Mouse (Mus musculus) adrenal gland, postnatal 10 days (tissue): ENCODE data around the gene Ptprt. TPM values are rescaled to one million over a fixed set of nuclear protein-coding genes. Genes with fewer than 3 reads are reported as not detected.
A peak's percentile ranks its signal among the peaks of the same experiment; 100 is the strongest.
"Not testable (repeated sequence)": the region's sequence is repeated elsewhere in the genome, so short reads cannot be mapped to it uniquely, and the experiment has no call there.

Experiments used
- DNase-seq: peaks from one replicate; pipeline ENCODE4 v3.0.0; 2021; ENCODE audit warnings: mixed read lengths
- total RNA-seq, 2 experiments: library from RNA; stranded (reverse); gene quantifications; 2 replicates each; pipeline ENCODE4 v1.2.3; 2021

Ptprt gene
- total RNA-seq, 2 experiments from 2014 or later, result 0.99 to 1.4 TPM

DNA sequence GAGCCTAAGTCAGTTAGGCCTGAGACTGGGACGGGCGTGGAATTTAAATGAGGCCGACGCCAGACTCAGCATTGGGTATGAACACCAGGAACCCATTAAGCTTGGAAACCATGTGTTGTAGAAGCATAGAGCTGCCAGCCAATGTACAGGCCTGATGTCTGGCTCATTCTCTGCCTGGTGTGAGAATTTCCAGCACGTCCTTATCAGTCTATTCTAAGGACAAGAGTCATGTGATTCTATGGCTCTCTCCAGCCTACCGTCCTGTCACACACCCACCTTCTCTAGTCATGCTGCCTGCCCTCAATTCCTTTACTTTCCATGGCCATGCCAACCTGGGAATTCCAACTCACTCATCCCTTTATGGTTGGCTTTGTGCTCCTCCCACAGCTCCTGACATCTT is 450.4 kb downstream of the Ptprt start:
- no peak for DNase-seq

DNA sequence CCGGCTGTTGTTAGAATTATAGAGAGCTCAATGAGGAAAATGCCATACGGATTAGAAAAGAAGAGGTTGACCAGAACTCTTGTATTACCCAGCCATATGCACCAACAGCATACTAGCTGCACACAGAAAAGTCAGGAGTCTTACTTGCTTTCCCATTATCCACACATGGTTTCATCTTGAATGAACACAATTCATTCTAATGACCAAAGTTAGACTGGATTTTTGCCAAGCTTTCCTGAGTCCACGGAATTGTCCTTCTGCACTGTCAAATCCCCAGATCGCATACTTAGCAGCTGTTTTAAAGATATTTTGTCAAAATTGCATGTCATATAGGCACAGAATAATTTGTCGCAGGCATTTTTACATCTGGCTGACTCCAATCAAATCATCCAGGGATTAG is 463.6 kb downstream of the Ptprt start:
- DNase-seq, result no peak

DNA sequence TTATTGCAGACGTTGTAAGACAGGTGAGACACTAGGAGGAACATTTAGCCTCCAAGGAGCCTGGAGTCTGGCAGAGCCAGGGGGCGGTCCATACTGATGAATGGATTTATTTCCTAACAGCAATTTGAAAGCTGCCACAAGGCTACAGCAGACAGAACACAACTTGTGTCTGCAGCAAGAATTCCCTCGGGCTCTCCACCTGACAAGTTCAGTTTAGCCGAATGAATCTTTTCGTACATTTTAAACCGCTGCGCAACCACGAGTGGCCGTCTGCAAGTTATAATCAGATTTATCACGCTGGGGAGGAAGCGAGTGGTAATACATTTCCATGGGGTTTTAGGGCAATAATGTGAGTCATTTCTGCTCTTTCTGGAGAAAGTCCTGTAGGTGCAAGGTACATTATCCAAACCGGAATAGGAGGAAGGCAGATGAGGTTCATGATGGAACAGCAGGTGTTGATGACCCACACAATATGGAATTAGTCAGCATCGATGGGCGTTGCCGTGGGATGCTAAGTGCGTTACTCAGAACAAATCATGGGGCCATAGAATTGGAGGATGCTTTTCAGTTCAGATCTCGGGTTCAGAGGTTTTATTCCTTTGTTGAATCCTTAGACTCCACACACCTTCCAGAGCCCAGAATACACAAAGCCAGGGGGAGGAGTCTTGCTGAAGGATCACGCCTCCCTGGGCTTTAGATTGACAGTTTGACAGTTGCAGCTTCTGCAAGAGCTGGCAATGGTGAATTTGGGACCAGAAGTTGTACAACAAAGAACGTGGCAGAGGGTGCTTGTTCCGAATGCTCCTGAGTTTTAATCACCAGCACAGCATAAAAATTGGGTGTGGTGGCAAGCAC is 478.1 kb downstream of the Ptprt start:
- no peak for DNase-seq

DNA sequence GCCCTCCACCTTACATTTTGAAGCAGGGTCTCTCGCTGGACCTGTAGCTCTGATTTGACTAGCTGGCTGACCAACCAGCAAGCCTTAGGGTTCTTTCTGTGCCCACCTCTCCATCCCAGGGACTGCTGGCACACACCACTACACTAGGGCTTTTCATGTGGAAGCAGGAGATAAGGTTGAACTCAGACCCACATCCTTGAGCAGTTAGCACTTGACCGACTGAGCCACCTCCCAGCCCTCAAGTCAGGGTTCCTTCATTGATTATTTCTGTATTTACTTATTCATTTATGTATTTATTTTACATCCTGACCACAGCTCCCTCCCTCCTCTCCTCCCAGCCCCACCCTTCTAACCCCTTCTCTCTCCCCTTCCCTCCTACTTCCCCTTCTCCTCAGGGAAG is 479.1 kb downstream of the Ptprt start:
- no peak for DNase-seq

DNA sequence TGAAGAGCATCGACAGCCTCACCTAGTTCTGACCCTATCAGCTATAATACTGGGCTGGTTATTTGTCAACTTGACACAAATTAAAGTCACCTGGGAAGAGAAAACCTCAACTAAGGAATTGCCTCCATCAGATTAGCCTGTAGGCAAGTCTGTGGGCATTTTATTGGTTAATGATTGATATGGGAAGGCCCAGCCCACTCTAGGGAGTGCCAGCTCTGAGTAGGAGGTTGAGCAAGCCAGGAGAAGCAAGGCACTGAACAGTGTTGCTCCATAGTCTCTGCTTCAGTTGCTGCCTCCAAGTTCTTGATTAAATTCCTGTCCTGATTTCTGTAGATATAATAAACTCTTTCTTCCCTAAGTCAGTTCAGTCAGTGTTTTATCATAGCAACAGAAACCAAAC is 488.4 kb downstream of the Ptprt start:
- no peak for DNase-seq

DNA sequence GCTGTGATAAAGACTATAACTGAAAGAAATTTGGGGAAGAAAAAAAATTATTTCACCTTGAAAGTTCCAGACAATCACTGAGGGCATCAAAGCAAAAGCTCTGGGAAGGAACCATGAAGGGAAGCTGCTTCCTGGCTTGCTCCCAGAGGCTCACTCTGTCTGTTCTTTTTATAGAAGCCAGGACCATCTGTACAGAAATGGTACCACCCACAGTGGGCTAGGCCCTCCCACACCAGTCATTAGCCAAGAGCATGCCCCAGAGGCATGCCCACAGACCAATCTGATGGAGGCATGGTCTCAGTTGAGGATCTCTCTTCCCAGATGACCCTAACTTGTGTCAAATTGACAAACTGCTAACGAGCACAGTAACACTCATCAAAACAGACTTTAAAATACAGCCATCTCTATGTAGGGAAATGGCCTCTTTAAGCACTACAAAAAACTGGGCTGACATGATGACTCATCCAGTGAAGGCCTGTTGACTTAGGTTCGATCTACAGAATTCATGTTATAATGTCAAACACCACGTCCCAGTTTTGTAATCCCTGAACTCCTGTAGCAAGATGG is 519.0 kb downstream of the Ptprt start:
- no peak for DNase-seq

DNA sequence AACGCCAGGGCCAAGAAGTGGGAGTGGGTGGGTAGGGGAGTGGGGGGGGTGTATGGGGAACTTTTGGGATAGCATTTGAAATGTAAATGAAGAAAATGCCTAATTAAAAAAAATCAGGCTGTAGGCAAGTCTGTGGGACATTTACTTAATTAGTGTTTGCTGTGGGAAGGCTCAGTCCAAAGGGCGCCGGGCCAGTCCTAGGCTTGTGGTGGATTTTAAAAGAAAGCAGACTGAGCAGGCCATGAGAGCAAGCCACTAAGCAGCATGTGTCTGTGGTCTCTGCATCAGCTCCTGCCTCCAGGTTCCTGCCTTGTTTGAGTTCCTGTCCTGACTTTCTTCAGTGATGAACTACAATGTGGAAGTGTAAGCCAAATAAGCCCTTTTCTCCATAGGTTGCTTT is 524.8 kb downstream of the Ptprt start:
- DNase-seq, result not testable (repeated sequence)

DNA sequence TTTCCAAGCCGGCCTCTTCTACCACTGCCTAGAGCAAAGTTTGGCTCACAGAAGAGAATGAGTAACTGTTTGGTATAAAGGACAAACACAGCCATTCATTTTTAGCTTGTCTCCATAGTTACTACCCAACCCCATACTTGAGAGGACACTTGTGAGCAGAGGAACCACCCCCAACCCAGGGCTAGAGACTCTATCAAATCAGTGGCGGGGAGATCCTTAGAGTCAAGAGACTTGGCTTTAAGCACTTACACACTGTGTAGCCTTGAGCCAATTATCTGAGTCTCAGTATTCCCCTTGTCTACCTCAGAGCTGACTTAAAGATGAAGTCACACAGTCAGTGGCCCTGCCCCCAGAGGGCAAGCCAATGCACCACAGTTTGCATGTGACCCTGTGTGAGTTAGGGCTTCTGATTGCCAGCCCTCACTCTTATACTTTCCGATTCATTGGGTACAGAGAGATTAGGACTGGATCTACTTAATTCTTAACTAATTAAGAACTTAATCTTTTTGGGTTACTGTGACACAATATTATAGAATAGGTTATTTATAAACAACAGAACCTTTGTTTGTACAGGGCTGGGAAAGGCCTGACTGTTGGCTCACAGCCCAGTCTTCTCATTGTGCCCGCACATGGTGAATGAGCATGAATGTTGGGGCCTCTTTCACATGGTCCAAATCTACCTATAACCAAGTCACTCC is 529.2 kb downstream of the Ptprt start:
- no peak for DNase-seq

DNA sequence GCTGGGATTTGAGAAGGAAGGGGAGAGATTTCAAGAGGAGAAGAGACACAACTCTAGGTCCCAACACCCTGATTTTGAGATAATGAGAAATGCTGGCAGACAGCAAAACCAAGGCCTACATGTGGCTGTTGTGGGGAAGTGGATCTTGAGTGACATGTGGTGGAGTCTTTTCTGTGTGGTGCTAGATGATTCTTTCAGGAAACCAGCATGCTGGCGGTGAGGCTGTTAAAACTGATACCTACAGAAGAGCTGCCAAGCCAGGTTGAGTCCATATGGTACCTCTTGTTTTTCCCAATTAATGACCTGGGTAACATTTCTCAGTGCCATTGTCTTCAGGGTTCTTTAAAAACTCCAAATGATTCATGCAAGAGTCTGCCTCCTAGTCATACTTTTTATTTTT is 531.1 kb downstream of the Ptprt start:
- DNase-seq, result no peak

DNA sequence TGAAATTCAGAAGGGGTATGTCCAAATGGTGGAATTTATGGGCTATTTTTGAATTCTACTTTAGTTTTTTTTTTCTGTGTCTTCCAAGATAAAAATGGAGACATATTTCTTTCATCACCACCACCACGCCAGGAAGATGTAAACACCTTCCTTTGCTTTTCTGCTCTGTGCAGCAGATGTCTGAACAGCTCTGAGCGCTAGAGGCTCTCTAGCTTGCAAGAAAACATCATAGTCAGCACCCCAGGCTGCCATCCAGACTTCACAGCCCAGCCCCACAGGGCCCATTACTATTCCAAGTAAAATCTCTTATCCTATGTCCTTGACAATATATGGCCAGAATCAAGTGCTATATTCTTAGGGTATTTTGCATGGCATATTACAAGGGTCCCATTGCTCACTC is 542.9 kb downstream of the Ptprt start:
- no peak for DNase-seq

DNA sequence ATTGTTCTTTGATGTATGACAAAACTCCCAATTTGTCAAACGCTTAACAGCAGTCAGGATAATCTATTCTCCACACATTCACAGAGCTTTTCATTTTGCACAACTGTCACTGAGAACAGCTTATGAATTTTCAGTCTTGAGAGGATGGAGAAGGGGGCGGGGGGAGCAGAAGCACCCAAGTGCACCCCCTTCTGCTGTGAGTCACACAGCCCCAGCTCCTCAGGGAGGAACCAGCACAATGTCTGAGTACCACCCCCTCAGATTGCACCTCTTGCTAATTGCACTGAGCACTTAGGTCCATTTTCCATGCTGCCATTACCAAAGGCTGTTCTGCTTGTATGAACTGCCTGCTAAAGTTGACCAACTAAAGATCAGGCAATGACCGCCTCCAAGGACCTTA is 578.6 kb downstream of the Ptprt start:
- DNase-seq, result no peak

DNA sequence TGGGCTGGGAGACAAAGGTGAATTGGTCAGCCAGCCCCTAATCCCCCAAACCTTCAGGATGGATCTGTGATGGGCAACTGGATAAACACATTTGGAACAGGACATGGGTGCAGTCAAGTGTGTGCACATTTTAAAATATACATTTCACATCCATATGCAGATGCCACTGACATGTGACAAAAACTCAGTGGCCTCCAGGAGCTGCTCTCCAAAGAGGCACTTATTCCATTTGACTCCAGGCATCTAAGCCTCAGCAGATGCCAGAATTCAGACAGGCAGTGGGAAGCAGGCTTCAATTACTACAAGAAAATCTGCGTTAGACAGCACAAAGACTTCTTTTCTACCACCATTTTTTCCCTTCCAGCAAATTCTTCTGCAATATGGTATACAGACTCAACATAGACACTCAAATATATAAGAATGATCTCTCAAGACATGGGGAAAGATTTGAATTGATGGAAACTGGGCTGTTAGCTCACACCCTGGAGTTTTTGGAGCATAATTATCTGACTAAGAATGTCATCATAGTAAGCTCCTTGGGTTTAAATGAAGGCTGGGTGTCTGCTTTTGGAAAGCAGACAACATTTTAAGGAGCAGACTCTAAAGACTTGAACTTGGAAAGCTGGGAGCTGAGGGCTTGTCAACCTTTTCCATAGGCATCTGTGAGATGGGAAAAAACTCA is 580.1 kb downstream of the Ptprt start:
- DNase-seq, result no peak

DNA sequence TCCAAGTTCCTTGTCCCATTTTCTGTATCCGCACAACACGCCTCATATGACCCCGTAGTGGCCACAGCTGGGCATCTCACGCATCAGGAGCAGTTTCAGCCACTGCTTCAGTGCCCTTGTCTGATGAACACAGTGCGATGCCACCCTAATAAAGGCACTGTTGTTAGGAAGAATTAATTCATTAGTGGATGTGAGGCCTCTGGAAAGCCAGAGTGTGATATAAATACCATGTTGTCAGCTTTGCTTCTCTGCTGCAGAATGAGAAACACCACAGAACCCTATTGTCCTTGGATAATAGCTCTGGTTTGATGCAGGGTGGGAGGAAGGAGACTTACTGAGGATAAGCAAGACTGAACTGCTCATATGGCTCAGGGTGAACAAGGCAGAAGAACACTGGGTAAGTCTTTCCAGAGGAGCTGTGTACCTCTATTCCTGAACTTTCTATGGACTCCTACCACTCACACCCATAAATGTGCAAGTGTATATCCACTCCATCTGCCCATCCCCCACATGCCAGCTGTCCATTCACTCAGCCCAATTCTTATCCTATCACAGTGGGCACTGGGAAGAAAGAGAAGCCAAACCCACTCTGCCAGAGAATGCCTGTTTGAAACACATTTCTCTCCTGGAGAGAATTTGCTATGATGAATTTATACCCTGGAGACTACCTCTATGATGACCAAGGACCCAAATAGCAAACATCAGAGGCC is 582.2 kb downstream of the Ptprt start:
- DNase-seq, result no peak

DNA sequence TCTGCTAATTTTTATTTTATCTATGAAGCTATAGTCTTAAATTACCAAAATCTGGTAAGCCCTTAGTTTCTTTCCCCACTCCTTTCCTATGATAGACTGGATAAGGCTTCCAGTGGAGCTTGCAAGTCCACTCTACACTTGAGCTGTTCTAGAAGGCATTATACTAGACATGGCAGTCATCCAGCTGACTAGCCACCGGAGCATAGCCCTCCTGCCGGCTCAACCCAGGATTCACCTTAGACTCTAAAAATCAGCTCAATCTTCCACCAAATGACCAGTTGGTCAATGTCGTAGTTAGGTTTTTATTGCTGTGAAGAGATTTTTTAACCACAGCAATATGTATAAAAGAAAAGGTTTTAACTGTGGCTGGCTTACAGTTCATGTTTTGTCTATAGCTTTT is 608.1 kb downstream of the Ptprt start:
- no peak for DNase-seq

DNA sequence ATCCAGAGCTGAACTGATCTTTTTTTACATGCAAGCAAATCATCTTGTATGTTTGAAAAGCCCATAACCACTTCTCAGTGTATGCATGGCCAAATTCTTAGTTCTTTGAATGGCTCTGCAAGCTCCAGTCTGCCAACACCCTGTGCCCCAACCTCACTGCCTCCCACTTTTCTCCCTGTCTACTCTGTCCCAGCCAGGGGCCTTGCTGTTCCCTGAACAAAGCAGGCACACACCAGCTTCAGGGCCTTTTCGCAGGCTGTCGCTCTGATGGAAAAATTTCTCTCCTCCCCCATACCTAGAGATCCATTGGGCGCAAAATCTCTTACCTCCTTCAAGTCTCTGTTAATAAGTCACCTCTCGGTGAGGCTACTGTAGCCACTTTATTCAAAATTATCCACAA is 610.7 kb downstream of the Ptprt start:
- DNase-seq, result no peak

DNA sequence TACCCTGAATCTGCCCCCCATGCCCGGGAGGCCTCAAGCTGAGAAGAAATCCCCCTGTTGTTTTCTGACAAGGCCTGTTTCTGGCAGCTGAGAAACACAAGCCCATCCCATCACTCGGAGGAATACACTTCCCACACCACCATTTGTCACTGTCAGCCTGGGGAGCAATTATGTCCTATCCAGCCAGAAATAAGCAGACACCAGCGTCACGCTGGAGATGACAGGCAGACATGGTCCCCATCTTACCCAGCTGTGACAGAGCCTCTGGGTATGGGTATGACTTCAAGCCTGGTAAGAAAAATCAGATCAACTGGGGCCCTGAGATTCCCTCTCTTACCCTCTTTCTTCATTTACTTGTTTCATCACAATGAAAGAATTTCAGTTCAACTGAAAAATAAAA is 625.3 kb downstream of the Ptprt start:
- no peak for DNase-seq

DNA sequence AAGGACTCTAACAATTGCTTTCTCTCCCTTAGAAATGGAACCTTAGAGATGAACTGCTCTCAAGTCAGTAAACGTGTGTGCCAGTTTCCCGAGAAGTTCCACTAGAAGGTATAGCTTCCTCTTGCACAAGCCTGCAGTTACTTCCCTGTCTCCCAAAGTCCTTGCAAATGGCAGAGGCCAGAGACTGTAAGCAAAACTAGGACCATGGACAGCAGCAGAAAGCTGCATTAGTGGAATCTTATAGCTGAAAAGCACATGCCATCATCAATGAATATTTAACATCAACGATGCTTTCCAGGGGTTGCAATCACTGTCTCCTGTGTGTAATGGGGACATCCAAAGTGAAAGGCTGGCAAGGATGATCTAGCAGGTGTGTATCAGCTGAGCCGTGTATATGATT is 629.3 kb downstream of the Ptprt start:
- DNase-seq, result peak; percentile 22

DNA sequence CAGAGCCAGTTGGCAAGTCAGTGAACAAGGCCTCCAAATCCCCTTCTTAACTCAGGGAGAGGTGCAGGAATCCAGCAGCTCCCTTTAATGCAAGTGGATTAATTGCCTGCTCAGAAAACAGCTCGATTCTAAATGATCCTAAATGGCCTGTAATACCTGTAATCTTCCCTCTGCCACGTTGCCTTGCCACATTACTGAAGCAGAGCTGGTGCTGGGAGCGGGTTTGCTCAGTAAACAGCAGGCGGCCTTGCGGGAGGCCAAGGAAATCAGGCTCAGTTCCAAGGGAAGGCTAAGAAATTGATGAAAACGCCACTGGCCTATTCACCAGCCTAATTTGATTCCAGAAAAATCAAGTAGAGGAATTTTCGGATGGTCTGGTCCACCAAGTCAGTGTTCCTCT is 659.9 kb downstream of the Ptprt start:
- DNase-seq, result no peak

DNA sequence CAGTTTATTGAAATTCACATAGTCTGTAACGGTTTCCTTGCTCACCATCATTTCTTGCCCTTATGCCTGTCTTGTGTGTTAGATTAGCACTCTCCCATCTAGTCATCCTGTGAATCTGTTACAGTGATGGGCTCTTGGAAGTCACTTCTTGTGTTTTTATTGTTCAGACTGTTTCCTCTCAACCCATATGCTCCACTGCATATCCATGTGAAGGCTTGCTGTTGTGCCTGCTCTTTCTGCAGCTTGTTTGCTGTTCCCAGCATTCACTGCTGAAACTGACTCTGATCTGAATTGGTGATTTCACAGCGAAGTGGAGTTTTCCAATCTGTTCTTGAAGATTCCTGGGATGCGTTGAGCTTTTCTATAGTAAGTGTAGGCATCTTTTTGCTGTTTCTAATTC is 678.6 kb downstream of the Ptprt start:
- DNase-seq, result no peak

DNA sequence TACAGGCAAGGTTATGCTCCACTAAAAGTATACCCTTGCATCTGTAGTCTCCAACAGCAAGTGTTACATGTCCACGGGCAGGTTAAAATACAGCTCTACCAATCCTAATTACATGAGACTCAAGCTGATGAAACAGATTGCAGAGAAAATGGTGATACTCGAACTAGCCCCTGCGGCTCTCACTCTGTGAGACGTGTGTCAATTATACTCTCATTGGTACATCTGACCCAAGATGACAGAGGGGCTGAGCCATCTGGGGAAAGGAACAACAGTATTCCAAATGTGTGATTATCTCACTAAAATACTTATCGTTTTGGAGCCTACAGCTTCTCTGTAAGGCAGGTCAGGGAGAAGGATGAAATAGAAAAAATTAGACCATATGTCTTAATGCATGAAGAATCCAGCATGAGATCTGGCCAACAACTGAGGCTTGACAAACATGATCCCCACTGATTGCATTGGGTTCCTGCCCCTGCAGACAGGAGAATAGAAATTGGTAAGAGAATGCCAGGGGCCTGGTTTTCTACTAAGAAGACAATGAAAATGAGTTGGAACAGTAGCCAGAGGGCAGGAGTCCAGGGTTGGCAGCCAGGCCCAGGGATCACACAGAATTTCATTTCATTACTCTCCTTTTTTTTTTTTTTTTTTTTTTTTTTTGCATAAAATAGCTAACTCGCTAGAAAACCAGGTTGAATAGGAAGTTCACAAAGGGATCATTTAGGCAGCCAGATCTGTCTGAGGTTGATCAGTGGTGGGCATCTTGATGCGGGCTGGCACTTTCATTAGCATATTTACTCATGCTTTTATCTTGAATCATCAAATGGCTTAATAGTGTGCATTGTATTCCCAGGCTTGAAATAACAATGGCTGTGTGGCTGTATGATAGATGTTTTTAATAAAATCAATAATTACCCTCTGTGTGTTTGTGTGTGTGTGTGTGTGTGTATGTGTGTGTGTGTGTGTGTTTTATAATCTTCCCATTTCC is 699.5 kb downstream of the Ptprt start:
- no peak for DNase-seq

DNA sequence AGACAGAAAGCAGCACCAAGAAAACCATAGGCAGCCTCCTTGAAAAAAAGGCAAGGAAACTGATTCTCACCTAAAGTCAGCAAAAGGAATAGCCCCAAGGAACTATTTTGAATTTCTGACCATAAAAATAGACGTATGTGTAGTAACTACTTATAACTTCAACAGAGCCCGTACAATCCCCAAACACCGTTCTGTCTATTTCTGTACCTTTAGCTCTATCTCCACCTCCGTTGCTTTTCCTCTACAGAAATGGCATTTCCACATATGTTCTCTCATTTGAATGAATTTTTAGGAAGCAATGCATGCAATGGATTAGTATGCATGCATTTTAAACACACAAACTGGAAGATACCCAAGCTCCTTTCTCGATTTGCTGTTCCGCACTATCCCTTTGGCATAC is 715.5 kb downstream of the Ptprt start:
- no peak for DNase-seq
